Mouse (Mus musculus): ENCODE results near the gene Styxl1.

The Styxl1 gene

DNA sequence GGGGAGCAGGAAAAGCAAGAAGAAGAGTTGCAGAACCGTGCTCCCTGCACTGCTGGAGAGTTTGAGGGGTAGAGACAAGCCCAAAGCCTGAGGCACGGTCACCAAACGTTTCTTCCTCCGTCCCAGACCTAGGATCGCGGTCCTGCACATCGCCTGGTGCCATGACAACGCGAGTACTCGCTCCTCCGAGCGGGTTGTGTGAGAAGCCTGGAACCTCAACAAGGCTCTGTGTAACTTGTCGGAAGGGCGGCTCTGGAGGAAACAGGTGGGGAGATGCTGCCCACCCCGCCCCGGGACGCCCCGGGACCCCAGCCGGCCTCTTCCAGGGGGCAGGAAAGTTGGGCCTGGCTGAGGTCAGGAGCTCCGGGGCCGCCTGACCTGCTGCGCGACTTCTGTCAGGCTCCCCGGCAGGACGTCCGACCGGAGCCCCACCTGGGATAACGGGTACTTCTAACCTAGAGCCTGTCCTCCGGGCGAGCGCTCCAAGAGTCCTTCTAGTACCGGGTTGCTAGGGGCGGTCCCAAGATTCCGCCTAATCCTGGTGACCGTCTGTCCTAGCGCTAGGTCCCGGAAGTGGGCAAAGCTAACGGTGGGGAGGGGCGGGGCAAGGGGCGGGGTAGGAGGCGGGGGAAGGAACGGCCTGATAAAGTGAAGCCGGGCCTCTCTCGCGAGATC is at the start of gene Styxl1:
Gene Styxl1, minus strand, starts transcription at position 590 of the 675 bp plus-strand sequence.
- DNase-seq (ENCODE audit: low spot score) = no peak

GRCm38 (mm10) chr5:135826225-135826624 is 48.0 kb upstream of the Styxl1 start:
- no peak for DNase-seq (ENCODE audit: low spot score)

DNA sequence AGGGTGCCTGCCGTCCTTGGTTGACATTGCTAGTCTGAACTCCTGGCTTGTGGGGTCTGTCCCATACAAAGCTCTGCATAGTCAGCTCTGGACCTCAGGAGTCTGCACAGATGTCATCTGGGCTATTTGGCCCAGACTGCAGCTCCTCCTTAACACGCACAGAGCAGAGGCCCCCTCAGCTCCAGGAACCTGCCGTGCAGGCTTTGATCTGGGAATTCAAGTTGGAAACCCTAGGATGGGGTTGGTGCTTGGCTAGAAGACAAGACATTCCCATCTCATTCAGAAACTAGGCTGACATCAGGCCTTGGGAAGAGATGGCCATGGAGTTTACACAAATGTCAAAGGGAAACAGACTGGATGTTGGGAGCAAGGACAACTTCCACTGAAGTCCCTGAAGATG is 46.3 kb upstream of the Styxl1 start:
- no peak for DNase-seq (ENCODE audit: low spot score)

GRCm38 (mm10) chr5:135822316-135822944 is 44.2 kb upstream of the Styxl1 start:
- no peak for DNase-seq (ENCODE audit: low spot score)

- DNase-seq (ENCODE audit: low spot score) = no peak
Observed at GRCm38 (mm10) chr5:135818491-135818890, 40.3 kb upstream of the Styxl1 start.

GRCm38 (mm10) chr5:135812991-135813390 is 34.8 kb upstream of the Styxl1 start:
- no peak for DNase-seq (ENCODE audit: low spot score)

GRCm38 (mm10) chr5:135807263-135807637 is 29.1 kb upstream of the Styxl1 start:
- DNase-seq (ENCODE audit: low spot score) = no peak

GRCm38 (mm10) chr5:135806555-135807262 is 28.5 kb upstream of the Styxl1 start, which contains the start of gene Srrm3:
Gene Srrm3 (plus strand): TSS chr5:135806890.
- peak; percentile 94 for DNase-seq (ENCODE audit: low spot score)

DNA sequence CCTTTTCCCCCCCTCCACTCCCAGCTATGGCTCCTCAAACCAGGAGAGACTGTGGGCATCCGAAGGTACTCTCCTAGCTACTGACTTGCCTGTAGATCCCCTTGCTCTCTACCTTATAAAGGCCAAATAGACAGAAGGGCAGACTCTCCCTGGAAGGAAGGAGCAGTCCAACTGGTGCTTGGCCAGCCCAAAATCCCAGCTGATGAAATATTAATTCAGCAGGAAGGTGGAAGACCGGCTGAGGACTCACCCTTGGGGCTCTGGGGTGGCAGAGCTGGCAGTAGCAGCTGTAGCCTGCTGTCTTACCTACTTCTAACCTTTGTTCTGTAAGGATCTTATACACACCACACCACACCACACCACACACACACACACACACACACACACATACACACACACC is 26.6 kb upstream of the Styxl1 start:
- DNase-seq (ENCODE audit: low spot score) = no peak

- no peak for DNase-seq (ENCODE audit: low spot score)
Observed at GRCm38 (mm10) chr5:135803676-135804075, 25.5 kb upstream of the Styxl1 start.

GRCm38 (mm10) chr5:135803135-135803534 is 24.9 kb upstream of the Styxl1 start:
- DNase-seq (ENCODE audit: low spot score) = no peak

GRCm38 (mm10) chr5:135802641-135803040 is 24.5 kb upstream of the Styxl1 start:
- DNase-seq (ENCODE audit: low spot score) = no peak

DNA sequence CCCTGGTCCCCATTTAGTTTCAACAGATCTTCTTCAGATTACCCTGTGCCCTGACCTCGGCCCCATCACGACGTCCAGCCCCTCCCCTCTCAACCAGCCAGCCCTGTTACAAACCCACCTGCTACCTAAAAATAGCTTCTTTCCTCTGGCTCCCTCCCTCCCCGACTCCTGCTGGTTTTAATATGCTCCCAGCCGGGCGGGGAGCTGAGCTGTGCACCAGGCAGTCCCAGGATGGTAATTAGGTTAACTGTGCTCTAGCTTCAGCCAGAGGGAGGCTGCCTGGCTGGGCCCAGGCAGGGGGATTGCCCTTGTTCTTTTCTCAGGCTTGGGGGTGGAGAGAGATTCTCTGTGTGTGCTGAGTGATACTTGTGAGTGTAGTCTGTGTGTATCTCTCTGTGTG is 22.7 kb upstream of the Styxl1 start:
- no peak for DNase-seq (ENCODE audit: low spot score)

GRCm38 (mm10) chr5:135799746-135800145 is 21.6 kb upstream of the Styxl1 start:
- no peak for DNase-seq (ENCODE audit: low spot score)

GRCm38 (mm10) chr5:135794859-135795181 is 16.6 kb upstream of the Styxl1 start:
- DNase-seq (ENCODE audit: low spot score) = no peak

DNA sequence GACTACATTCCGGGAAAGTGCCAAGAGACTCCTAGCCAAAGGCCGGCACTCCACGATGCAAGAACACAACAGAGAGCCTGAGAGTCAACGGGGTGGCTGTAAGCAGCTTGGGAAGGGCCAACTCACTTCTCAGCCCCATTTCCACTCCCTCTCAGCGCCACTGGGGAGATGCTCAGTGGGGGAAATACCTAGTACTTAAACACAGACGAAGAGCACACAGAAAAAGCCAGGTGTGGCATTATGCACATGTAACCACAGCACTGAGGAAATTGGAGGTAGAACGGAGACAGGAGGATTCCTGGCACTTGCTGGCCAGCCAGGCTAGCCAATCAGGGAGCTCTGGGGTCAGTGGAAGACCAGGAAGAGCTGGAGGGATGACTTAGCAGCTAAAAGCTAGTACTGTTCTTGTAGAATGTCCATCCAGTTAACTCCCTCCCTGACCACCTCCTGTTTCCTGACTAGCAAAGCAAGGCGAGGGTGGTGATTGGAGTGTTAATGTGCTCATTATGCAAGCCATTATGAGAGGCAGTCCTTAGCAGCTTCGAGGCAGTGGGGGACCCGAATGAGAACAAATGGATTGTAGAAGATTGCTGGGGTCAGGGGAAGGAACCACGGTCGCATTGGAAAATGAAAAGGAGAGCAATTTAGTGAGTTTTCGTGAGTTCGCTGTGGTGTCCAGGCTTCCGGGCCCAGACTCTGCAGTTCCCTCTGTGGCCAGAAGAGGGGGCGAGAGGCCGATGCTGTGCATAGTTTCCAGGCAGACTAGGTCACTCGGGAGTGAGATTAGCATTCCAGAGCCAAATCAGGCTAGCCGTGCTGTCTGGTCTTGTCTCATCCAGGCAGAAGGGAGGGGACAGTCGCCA is 16.0 kb upstream of the Styxl1 start:
- peak; percentile 88 for DNase-seq (ENCODE audit: low spot score)

DNA sequence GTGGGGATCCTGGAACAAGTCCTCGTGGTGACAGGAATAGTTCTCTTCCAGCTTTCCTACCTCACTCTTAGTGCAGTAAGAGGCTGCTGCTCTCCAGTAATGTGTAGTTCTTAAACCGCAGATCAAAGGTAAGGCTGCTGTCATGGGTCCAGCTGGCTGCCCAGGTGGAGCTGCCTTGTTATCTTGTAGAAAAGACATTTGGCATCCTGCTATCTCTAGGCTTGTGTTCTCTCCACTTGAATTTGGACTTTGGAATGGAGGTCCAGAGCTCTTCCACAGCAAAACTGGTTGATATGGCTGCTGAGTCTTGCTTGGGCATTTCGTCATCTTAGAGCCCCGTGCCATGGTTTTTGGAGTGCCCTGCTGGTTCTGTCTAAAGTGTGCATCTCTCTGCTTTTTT is 4.7 kb upstream of the Styxl1 start:
- no peak for DNase-seq (ENCODE audit: low spot score)

DNA sequence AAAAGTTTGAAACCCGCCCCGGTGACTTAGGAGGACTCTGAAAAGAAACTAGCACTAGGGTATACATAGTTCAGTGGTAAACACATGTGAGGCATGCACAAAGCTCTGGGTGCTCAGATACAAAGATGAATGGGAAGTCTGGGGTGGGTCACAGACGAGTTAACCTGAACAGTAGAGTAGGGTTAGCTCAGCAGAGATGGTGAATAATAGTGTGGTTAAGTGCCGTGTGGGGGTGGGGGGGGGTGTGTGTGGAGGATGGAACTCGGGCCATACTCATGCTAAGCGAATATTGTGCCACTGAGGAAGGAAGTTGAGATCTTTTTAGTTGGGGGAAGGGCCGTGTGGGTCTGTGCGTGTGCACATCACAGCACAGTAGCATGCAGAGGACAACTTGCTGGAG is 2.1 kb upstream of the Styxl1 start:
- DNase-seq (ENCODE audit: low spot score) = no peak

- peak; percentile 97 for DNase-seq (ENCODE audit: low spot score)
Observed at GRCm38 (mm10) chr5:135778471-135779445, 573 bp upstream of the Styxl1 start, which contains the start of gene Mdh2. Gene Mdh2 (plus strand): TSS chr5:135778480.

- no peak for DNase-seq (ENCODE audit: low spot score)
Observed at GRCm38 (mm10) chr5:135776546-135776945, 1.6 kb downstream of the Styxl1 start.

- no peak for DNase-seq (ENCODE audit: low spot score)
Observed at GRCm38 (mm10) chr5:135772519-135772918, 5.7 kb downstream of the Styxl1 start.

Measured in urinary bladder, postnatal 25 days (tissue).